Mouse (Mus musculus): ENCODE measurements around the gene Herpud2. TPM values are rescaled to one million over a fixed set of nuclear protein-coding genes. Genes with fewer than 3 reads are reported as not detected.
"Not testable (repeated sequence)": the region's sequence is repeated elsewhere in the genome, so short reads cannot be mapped to it uniquely, and the experiment has no call there.

Herpud2 gene
- polyA plus RNA-seq, 1 experiment from 2014 or later, result 40.7 TPM

GRCm38 (mm10) chr9:25140330-25140729, 11.3 kb downstream of the Herpud2 start:
- no peak for ATAC-seq (ENCODE audit: low FRiP score, low TSS enrichment)
- H3K9me3 ChIP-seq (ENCODE audit: control insufficient read depth, low read length), result no peaks in the 10 kb centered on the region
- H3K36me3 ChIP-seq (ENCODE audit: control insufficient read depth, insufficient read depth, low read length), result no peaks in the 10 kb centered on the region
- no peak overlapping the region for H3K9ac ChIP-seq (replicated peaks; ENCODE audit: low read length)
- no peaks in the 10 kb centered on the region for H3K4me1 ChIP-seq (ENCODE audit: control insufficient read depth, insufficient read depth, low read length)
- H3K4me3 ChIP-seq (replicated peaks; ENCODE audit: low read depth, low read length), result no peak overlapping the region
- H3K4me2 ChIP-seq (ENCODE audit: low read length), result no peak overlapping the region
- no peak for DNase-seq
- no peaks in the 10 kb centered on the region for H3K27me3 ChIP-seq (ENCODE audit: control insufficient read depth, insufficient read depth, low read length)
- WGBS, result 79% methylated on average over 1 of the region's 1 CpGs
- no peak overlapping the region for H3K27ac ChIP-seq (replicated peaks; ENCODE audit: low read depth, low read length)

- Histone ChIP-seq H3K4me1 (ENCODE audit: control insufficient read depth, insufficient read depth, low read length) (no peaks in the 10 kb centered on the region), H3K36me3 (ENCODE audit: control insufficient read depth, insufficient read depth, low read length) (no peaks in the 10 kb centered on the region), H3K9me3 (ENCODE audit: control insufficient read depth, low read length) (no peaks in the 10 kb centered on the region), H3K4me2 (ENCODE audit: low read length) (no peak overlapping the region), H3K27ac (replicated peaks; ENCODE audit: low read depth, low read length) (no peak overlapping the region), H3K4me3 (replicated peaks; ENCODE audit: low read depth, low read length) (no peak overlapping the region), H3K27me3 (ENCODE audit: control insufficient read depth, insufficient read depth, low read length) (no peaks in the 10 kb centered on the region), H3K9ac (replicated peaks; ENCODE audit: low read length) (no peak overlapping the region)
- DNase-seq (no peak), ATAC-seq (ENCODE audit: low FRiP score, low TSS enrichment) (no peak)
- 96% methylated on average over 1 of the region's 1 CpGs for WGBS
These were observed 12.7 kb downstream of the Herpud2 start for GRCm38 (mm10) chr9:25138900-25139299.

GRCm38 (mm10) chr9:25132920-25133319, 18.7 kb downstream of the Herpud2 start:
- 86% methylated on average over 4 of the region's 4 CpGs for WGBS

GRCm38 (mm10) chr9:25132253-25132652, 19.4 kb downstream of the Herpud2 start:
- DNase-seq (no peak), ATAC-seq (ENCODE audit: low FRiP score, low TSS enrichment) (no peak)
- no peak overlapping the region for H3K27ac ChIP-seq (replicated peaks; ENCODE audit: low read depth, low read length)
- no peaks in the 10 kb centered on the region for H3K4me1 ChIP-seq (ENCODE audit: control insufficient read depth, insufficient read depth, low read length)
- H3K9me3 ChIP-seq (ENCODE audit: control insufficient read depth, low read length), result no peaks in the 10 kb centered on the region
- no peak overlapping the region for H3K4me2 ChIP-seq (ENCODE audit: low read length)
- H3K4me3 ChIP-seq (replicated peaks; ENCODE audit: low read depth, low read length), result no peak overlapping the region
- peaks cover 12% of the 10 kb centered on the region; the same call in 1 of the 2 replicates for H3K36me3 ChIP-seq (ENCODE audit: control insufficient read depth, insufficient read depth, low read length)
- H3K27me3 ChIP-seq (ENCODE audit: control insufficient read depth, insufficient read depth, low read length), result no peaks in the 10 kb centered on the region
- no peak overlapping the region for H3K9ac ChIP-seq (replicated peaks; ENCODE audit: low read length)

More at GRCm38 (mm10) chr9:25132920-25133319, 18.7 kb downstream of the Herpud2 start:
- Histone ChIP-seq H3K36me3 (ENCODE audit: control insufficient read depth, insufficient read depth, low read length) (peaks cover 12% of the 10 kb centered on the region; the same call in 1 of the 2 replicates), H3K4me1 (ENCODE audit: control insufficient read depth, insufficient read depth, low read length) (no peaks in the 10 kb centered on the region), H3K4me3 (replicated peaks; ENCODE audit: low read depth, low read length) (no peak overlapping the region), H3K9me3 (ENCODE audit: control insufficient read depth, low read length) (no peaks in the 10 kb centered on the region), H3K4me2 (ENCODE audit: low read length) (no peak overlapping the region), H3K27me3 (ENCODE audit: control insufficient read depth, insufficient read depth, low read length) (no peaks in the 10 kb centered on the region), H3K27ac (replicated peaks; ENCODE audit: low read depth, low read length) (no peak overlapping the region), H3K9ac (replicated peaks; ENCODE audit: low read length) (no peak overlapping the region)
- no peak for DNase-seq
- ATAC-seq (ENCODE audit: low FRiP score, low TSS enrichment), result no peak

- ATAC-seq (ENCODE audit: low FRiP score, low TSS enrichment), result no peak
- Histone ChIP-seq H3K4me1 (ENCODE audit: control insufficient read depth, insufficient read depth, low read length) (no peaks in the 10 kb centered on the region), H3K9me3 (ENCODE audit: control insufficient read depth, low read length) (no peaks in the 10 kb centered on the region), H3K4me3 (replicated peaks; ENCODE audit: low read depth, low read length) (no peak overlapping the region), H3K27ac (replicated peaks; ENCODE audit: low read depth, low read length) (no peak overlapping the region), H3K4me2 (ENCODE audit: low read length) (no peak overlapping the region), H3K36me3 (ENCODE audit: control insufficient read depth, insufficient read depth, low read length) (peaks cover 29% of the 10 kb centered on the region), H3K27me3 (ENCODE audit: control insufficient read depth, insufficient read depth, low read length) (no peaks in the 10 kb centered on the region), H3K9ac (replicated peaks; ENCODE audit: low read length) (no peak overlapping the region)
- 96% methylated on average over 2 of the region's 2 CpGs for WGBS
- DNase-seq, result no peak
These were observed 27.6 kb downstream of the Herpud2 start for GRCm38 (mm10) chr9:25124048-25124447.

- H3K4me3 ChIP-seq (replicated peaks; ENCODE audit: low read depth, low read length); DNase-seq; H3K9me3 ChIP-seq (ENCODE audit: control insufficient read depth, low read length); ATAC-seq (ENCODE audit: low FRiP score, low TSS enrichment); H3K9ac ChIP-seq (replicated peaks; ENCODE audit: low read length); H3K27me3 ChIP-seq (ENCODE audit: control insufficient read depth, insufficient read depth, low read length); H3K27ac ChIP-seq (replicated peaks; ENCODE audit: low read depth, low read length); H3K4me2 ChIP-seq (ENCODE audit: low read length); H3K4me1 ChIP-seq (ENCODE audit: control insufficient read depth, insufficient read depth, low read length): not testable (repeated sequence)
- WGBS, result 97% methylated on average over 1 of the region's 1 CpGs
- H3K36me3 ChIP-seq (ENCODE audit: control insufficient read depth, insufficient read depth, low read length), result peaks cover 31% of the 10 kb centered on the region
These were observed 28.0 kb downstream of the Herpud2 start for GRCm38 (mm10) chr9:25123590-25123989.

- H3K9me3 ChIP-seq (ENCODE audit: control insufficient read depth, low read length), result peaks cover 7% of the 10 kb centered on the region; the same call in 1 of the 2 replicates
- DNase-seq (peak; percentile 62), ATAC-seq (ENCODE audit: low FRiP score, low TSS enrichment) (0 out of 2 replicates have a peak, but pooled peaks have one; percentile 46)
- peaks cover 41% of the 10 kb centered on the region for H3K36me3 ChIP-seq (ENCODE audit: control insufficient read depth, insufficient read depth, low read length)
- no peak overlapping the region for H3K4me3 ChIP-seq (replicated peaks; ENCODE audit: low read depth, low read length)
- no peak overlapping the region for H3K9ac ChIP-seq (replicated peaks; ENCODE audit: low read length)
- no peak overlapping the region for H3K4me2 ChIP-seq (ENCODE audit: low read length)
- no peaks in the 10 kb centered on the region for H3K27me3 ChIP-seq (ENCODE audit: control insufficient read depth, insufficient read depth, low read length)
- no peak overlapping the region for H3K27ac ChIP-seq (replicated peaks; ENCODE audit: low read depth, low read length)
- H3K4me1 ChIP-seq (ENCODE audit: control insufficient read depth, insufficient read depth, low read length), result no peaks in the 10 kb centered on the region
These were observed 47.0 kb downstream of the Herpud2 start for GRCm38 (mm10) chr9:25104638-25105037.

GRCm38 (mm10) chr9:25102881-25103280, 48.7 kb downstream of the Herpud2 start:
- H3K4me1 ChIP-seq (ENCODE audit: control insufficient read depth, insufficient read depth, low read length), result no peaks in the 10 kb centered on the region
- no peaks in the 10 kb centered on the region for H3K27me3 ChIP-seq (ENCODE audit: control insufficient read depth, insufficient read depth, low read length)
- ATAC-seq (ENCODE audit: low FRiP score, low TSS enrichment), result no peak
- peaks cover 7% of the 10 kb centered on the region; the same call in 1 of the 2 replicates for H3K9me3 ChIP-seq (ENCODE audit: control insufficient read depth, low read length)
- peaks cover 28% of the 10 kb centered on the region for H3K36me3 ChIP-seq (ENCODE audit: control insufficient read depth, insufficient read depth, low read length)
- no peak overlapping the region for H3K4me3 ChIP-seq (replicated peaks; ENCODE audit: low read depth, low read length)
- DNase-seq, result no peak
- H3K4me2 ChIP-seq (ENCODE audit: low read length), result no peak overlapping the region
- H3K27ac ChIP-seq (replicated peaks; ENCODE audit: low read depth, low read length), result no peak overlapping the region
- H3K9ac ChIP-seq (replicated peaks; ENCODE audit: low read length), result no peak overlapping the region
- 90% methylated on average over 1 of the region's 1 CpGs for WGBS

- no peaks in the 10 kb centered on the region for H3K9me3 ChIP-seq (ENCODE audit: control insufficient read depth, low read length)
- no peak overlapping the region for H3K4me2 ChIP-seq (ENCODE audit: low read length)
- no peaks in the 10 kb centered on the region for H3K4me1 ChIP-seq (ENCODE audit: control insufficient read depth, insufficient read depth, low read length)
- no peaks in the 10 kb centered on the region for H3K27me3 ChIP-seq (ENCODE audit: control insufficient read depth, insufficient read depth, low read length)
- no peak overlapping the region for H3K4me3 ChIP-seq (replicated peaks; ENCODE audit: low read depth, low read length)
- H3K9ac ChIP-seq (replicated peaks; ENCODE audit: low read length), result no peak overlapping the region
- DNase-seq (no peak), ATAC-seq (ENCODE audit: low FRiP score, low TSS enrichment) (no peak)
- WGBS, result 68% methylated on average over 1 of the region's 1 CpGs
- no peaks in the 10 kb centered on the region for H3K36me3 ChIP-seq (ENCODE audit: control insufficient read depth, insufficient read depth, low read length)
- no peak overlapping the region for H3K27ac ChIP-seq (replicated peaks; ENCODE audit: low read depth, low read length)
These were observed 60.8 kb downstream of the Herpud2 start for GRCm38 (mm10) chr9:25090853-25091252.

Measured in midbrain, embryonic 14.5 days (tissue).